Mouse (Mus musculus) heart, embryonic 11.5 days (tissue): ENCODE measurements around the gene Ctso. TPM values are rescaled to one million over a fixed set of nuclear protein-coding genes. Genes with fewer than 3 reads are reported as not detected.

ENCODE experiments used
- ATAC-seq: fragments of 200-750 bp; cut with Nextera tagmentation; replicated peaks from 2 replicates; pipeline ENCODE4 v1.8.0; 2017; ENCODE audit warnings: moderate library complexity; ENCODE audit not compliant: insufficient number of reproducible peaks, low FRiP score, low TSS enrichment
- H3K27ac ChIP-seq: fragments of 300-500 bp; sonication (generic); 2 replicates; pipeline ENCODE4 v1.5.1; 2014; ENCODE audit warnings: mild to moderate bottlenecking, low read depth, low read length
- H3K27me3 ChIP-seq: fragments of 300-500 bp; sonication (generic); 2 replicates; pipeline ENCODE4 v1.6.1; 2014; ENCODE audit warnings: mild to moderate bottlenecking, low read length, mixed read lengths; ENCODE audit not compliant: control insufficient read depth, insufficient read depth
- H3K36me3 ChIP-seq: fragments of 300-500 bp; sonication (generic); 2 replicates; pipeline ENCODE4 v1.6.1; 2014; ENCODE audit warnings: mild to moderate bottlenecking, low read length, moderate library complexity, mixed read lengths; ENCODE audit not compliant: control insufficient read depth, insufficient read depth
- H3K4me1 ChIP-seq: fragments of 300-500 bp; sonication (generic); 2 replicates; pipeline ENCODE4 v1.6.1; 2014; ENCODE audit warnings: low read length; ENCODE audit not compliant: control insufficient read depth, insufficient read depth
- H3K4me2 ChIP-seq: fragments of 300-500 bp; sonication (generic); 2 replicates; pipeline ENCODE4 v1.6.1; 2014; ENCODE audit warnings: mild to moderate bottlenecking, moderate library complexity
- H3K4me3 ChIP-seq: fragments of 300-500 bp; sonication (generic); 2 replicates; pipeline ENCODE4 v1.5.1; 2014; ENCODE audit warnings: low read depth, low read length
- H3K9ac ChIP-seq: fragments of 300-500 bp; sonication (generic); 2 replicates; pipeline ENCODE4 v1.6.1; 2014; ENCODE audit warnings: mild to moderate bottlenecking, low read depth, low read length, moderate library complexity
- H3K9me3 ChIP-seq: fragments of 300-500 bp; sonication (generic); replicated peaks from 2 replicates; pipeline ENCODE4 v1.6.1; 2016; ENCODE audit warnings: low read length; ENCODE audit not compliant: control insufficient read depth
- WGBS: fragments of 180-500 bp; shearing (Covaris S2); extraction: QIAGEN DNeasy Blood & Tissue Kit; methylation state at CpG from one replicate; pipeline ENCODE4 v1.1.7; 2014; ENCODE audit not compliant: insufficient replicate concordance; 5-methylcytosine and 5-hydroxymethylcytosine counted together
- polyA plus RNA-seq: library from polyadenylated mRNA; unstranded; fragments of >200 nt; fragmentation: Nextera tagmentation; extraction: Ambion mirVana; gene quantifications from 2 replicates; pipeline ENCODE4 v1.2.1, GENCODE M21; 2014

The Ctso gene
- polyA plus RNA-seq, 1 experiment from 2014 or later = 17.0 TPM

DNA sequence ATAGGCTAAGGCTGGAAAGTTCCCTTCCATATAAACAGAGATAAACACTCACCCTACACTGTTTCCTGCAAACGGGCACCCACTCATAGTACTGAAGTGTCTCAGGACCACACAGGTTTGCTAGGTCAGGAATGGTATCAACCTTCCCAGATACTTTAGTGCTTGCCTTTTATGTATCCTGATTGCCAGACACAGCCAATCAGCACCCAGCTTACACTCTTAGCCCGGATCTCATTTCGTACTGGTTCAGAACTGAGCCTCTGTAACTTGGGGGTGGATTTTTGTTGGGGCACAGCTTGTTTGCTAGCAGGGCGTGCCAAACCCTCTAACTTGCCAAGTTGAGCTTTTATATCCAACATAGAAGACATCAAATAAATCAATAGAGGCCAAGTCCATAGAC, 43.2 kb downstream of the Ctso start:
- ATAC-seq = no peak
- no peaks in the 10 kb centered on the region for H3K27me3 ChIP-seq
- no peak overlapping the region for H3K4me2 ChIP-seq
- no peaks in the 10 kb centered on the region for H3K36me3 ChIP-seq
- peaks cover 5% of the 10 kb centered on the region; the same call in 1 of the 2 replicates for H3K4me1 ChIP-seq
- no peaks in the 10 kb centered on the region for H3K9me3 ChIP-seq
- WGBS = 44% methylated on average over 4 of the region's 4 CpGs
- H3K9ac ChIP-seq = no peak overlapping the region
- no peak overlapping the region for H3K4me3 ChIP-seq
- no peak overlapping the region for H3K27ac ChIP-seq

DNA sequence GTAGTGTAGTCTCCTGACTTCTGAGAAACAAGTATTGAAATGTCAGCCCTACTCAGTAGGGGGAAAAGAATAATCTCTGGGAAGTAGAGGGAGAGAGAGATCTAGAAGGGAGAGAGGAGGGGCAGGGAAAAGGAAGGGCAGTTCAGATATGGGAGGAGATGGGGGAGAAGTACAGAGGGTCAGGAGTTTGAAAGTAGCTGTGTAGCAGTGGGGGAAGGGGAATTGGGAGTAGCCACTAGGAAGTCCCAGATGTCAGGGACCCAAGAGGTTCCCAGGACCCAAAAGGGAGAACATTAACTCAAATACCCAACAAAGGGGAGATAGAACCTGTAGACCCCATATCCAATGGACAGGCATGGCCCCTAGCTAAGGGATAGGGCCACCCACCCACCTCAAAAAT, 43.7 kb downstream of the Ctso start, which contains the start of gene Tdo2:
Gene Tdo2, minus strand, starts transcription at position 101 of the 400 bp plus-strand sequence.
- Histone ChIP-seq H3K27ac (no peak within 1 kb of the TSS), H3K27me3 (no peaks in the 10 kb centered on the region), H3K4me2 (no peak within 1 kb of the TSS), H3K4me3 (no peak within 1 kb of the TSS), H3K4me1 (peaks cover 5% of the 10 kb centered on the region; the same call in 1 of the 2 replicates), H3K9ac (no peak within 1 kb of the TSS), H3K9me3 (no peaks in the 10 kb centered on the region), H3K36me3 (no peaks in the 10 kb centered on the region)
- ATAC-seq = no peak

GRCm38 (mm10) chr3:81981576-81981975, 49.2 kb downstream of the Ctso start:
- no peak overlapping the region for H3K4me2 ChIP-seq

DNA sequence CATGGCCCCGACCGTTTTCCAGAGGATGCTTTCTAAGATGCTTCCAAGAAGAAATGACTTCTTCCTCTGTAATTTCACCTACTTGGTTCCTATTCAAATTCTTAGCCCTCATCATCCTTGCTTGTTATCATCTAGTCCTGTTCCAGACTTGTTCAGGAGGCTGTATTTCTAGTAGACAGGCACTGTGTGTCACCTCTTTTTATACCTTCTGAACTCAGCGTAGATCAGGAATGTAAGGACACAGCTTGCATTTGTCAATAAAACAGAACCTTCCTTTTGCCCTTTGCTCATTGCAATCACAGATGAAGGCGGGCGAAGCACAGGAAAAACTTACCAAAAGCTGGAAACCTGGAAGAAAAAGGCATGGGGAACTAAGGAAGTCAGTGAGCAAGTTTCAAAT, 49.6 kb downstream of the Ctso start, which contains the start of gene Asic5:
Gene Asic5, plus strand, starts transcription at position 301 of the 400 bp plus-strand sequence.
- no peaks in the 10 kb centered on the region for H3K36me3 ChIP-seq
- no peak within 1 kb of the TSS for H3K27ac ChIP-seq
- H3K9ac ChIP-seq = no peak within 1 kb of the TSS
- no peak for ATAC-seq
- no peaks in the 10 kb centered on the region for H3K27me3 ChIP-seq
- WGBS = 82% methylated on average over 5 of the region's 5 CpGs
- no peaks in the 10 kb centered on the region for H3K9me3 ChIP-seq
- H3K4me2 ChIP-seq = no peak within 1 kb of the TSS
- peaks cover 4% of the 10 kb centered on the region; the same call in 1 of the 2 replicates for H3K4me1 ChIP-seq
- no peak within 1 kb of the TSS for H3K4me3 ChIP-seq

More at GRCm38 (mm10) chr3:81981576-81981975, 49.2 kb downstream of the Ctso start:
- 84% methylated on average over 5 of the region's 5 CpGs for WGBS
- H3K9me3 ChIP-seq = no peaks in the 10 kb centered on the region
- no peak overlapping the region for H3K9ac ChIP-seq
- H3K4me1 ChIP-seq = peaks cover 4% of the 10 kb centered on the region; the same call in 1 of the 2 replicates
- no peaks in the 10 kb centered on the region for H3K27me3 ChIP-seq
- no peaks in the 10 kb centered on the region for H3K36me3 ChIP-seq
- H3K4me3 ChIP-seq = no peak overlapping the region
- ATAC-seq = no peak
- no peak overlapping the region for H3K27ac ChIP-seq

- Histone ChIP-seq H3K4me3 (no peak overlapping the region), H3K27ac (no peak overlapping the region), H3K9me3 (no peaks in the 10 kb centered on the region), H3K27me3 (no peaks in the 10 kb centered on the region), H3K4me1 (peaks cover 4% of the 10 kb centered on the region; the same call in 1 of the 2 replicates), H3K4me2 (no peak overlapping the region), H3K9ac (no peak overlapping the region), H3K36me3 (no peaks in the 10 kb centered on the region)
- ATAC-seq = no peak
- 76% methylated on average over 8 of the region's 8 CpGs for WGBS
Measured at GRCm38 (mm10) chr3:81983120-81983895, 50.9 kb downstream of the Ctso start.

GRCm38 (mm10) chr3:81985100-81985499, 52.7 kb downstream of the Ctso start:
- Histone ChIP-seq H3K4me1 (peaks cover 13% of the 10 kb centered on the region), H3K4me3 (no peak overlapping the region), H3K9me3 (no peaks in the 10 kb centered on the region), H3K4me2 (no peak overlapping the region), H3K9ac (no peak overlapping the region), H3K27me3 (no peaks in the 10 kb centered on the region), H3K36me3 (no peaks in the 10 kb centered on the region), H3K27ac (no peak overlapping the region)
- ATAC-seq = no peak
- WGBS = 73% methylated on average over 1 of the region's 1 CpGs

DNA sequence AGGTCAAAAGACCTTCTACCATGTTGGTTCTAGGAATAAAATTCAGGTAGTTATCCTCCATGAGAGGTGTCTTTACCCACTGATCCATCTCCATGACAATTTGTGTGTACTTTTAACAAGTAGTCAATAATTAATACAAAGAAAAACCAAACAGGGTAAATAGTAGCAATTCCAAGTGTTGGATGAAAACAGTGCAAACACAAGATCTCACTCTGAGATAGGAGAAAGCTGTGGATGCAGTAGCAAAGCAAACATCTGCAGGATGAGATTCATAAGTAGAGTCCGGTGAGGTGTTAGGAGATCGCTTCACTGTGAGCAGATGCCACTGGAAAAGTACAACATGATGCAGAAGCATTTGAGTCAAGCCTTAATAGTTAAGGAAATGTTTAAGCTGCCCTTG, 53.7 kb downstream of the Ctso start:
- H3K27ac ChIP-seq = no peak overlapping the region
- 89% methylated on average over 2 of the region's 2 CpGs for WGBS
- H3K4me3 ChIP-seq = no peak overlapping the region
- H3K9ac ChIP-seq = no peak overlapping the region
- ATAC-seq = no peak
- H3K27me3 ChIP-seq = no peaks in the 10 kb centered on the region
- no peaks in the 10 kb centered on the region for H3K9me3 ChIP-seq
- peaks cover 13% of the 10 kb centered on the region for H3K4me1 ChIP-seq
- no peaks in the 10 kb centered on the region for H3K36me3 ChIP-seq
- H3K4me2 ChIP-seq = no peak overlapping the region

DNA sequence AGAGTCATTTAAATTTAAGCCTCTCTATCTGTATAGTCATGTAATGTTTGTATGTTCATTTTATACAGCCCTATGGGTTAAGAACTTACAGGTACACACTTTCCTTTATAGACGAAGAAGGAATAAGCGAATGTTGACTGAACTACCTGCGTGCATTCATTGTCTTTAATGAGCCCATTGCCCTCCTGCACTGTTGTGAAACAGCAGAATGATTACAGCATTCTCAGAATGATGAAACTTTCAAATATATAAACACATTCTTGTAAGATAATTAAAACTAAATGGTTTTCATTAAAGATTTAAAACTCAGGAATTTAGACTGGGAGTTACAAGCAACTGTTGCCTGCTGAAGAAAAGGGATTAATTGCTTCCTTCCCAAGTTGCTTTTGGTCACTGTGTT, 55.2 kb downstream of the Ctso start:
- H3K9ac ChIP-seq = no peak overlapping the region
- WGBS = 90% methylated on average over 3 of the region's 3 CpGs
- peaks cover 10% of the 10 kb centered on the region for H3K4me1 ChIP-seq
- H3K27me3 ChIP-seq = no peaks in the 10 kb centered on the region
- H3K9me3 ChIP-seq = no peaks in the 10 kb centered on the region
- no peak overlapping the region for H3K27ac ChIP-seq
- no peaks in the 10 kb centered on the region for H3K36me3 ChIP-seq
- H3K4me2 ChIP-seq = no peak overlapping the region
- no peak overlapping the region for H3K4me3 ChIP-seq
- ATAC-seq = no peak

DNA sequence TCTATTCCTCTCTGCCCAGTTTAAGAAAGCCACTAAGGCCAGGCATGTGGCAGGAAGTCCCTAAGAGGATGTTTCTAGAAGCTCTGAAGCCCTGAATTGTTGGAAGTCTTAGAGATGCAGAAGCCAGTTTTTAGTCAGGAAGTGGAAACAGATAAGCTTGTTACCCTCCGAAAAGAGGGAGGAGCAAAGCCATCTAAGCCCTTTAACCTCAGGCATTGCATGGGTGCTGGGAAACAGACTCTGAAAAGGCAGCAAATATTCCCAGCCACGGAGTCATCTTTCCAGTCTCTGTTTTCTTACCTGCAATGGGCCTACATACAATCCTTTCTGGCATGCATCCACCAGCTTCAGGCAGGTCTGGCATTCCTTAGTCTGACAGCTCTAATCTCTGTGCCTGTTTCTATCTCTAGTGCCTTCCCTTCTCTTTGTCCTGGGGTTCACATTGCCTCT, 57.3 kb downstream of the Ctso start:
- WGBS = 16% methylated on average over 2 of the region's 2 CpGs
- no peaks in the 10 kb centered on the region for H3K27me3 ChIP-seq
- H3K27ac ChIP-seq = peak overlapping the region; percentile 57

More for the DNA sequence above, 57.3 kb downstream of the Ctso start:
- H3K9me3 ChIP-seq = no peaks in the 10 kb centered on the region
- peaks cover 10% of the 10 kb centered on the region for H3K4me1 ChIP-seq
- no peak overlapping the region for H3K4me2 ChIP-seq
- no peak overlapping the region for H3K4me3 ChIP-seq
- ATAC-seq = peak; percentile 72
- H3K36me3 ChIP-seq = no peaks in the 10 kb centered on the region
- H3K9ac ChIP-seq = no peak overlapping the region
